Mouse (Mus musculus) left cerebral cortex, postnatal 36 days (tissue): ENCODE results near the gene Selenof. TPM values are rescaled to one million over a fixed set of nuclear protein-coding genes. Genes with fewer than 3 reads are reported as not detected.
"Not testable (repeated sequence)": the region's sequence is repeated elsewhere in the genome, so short reads cannot be mapped to it uniquely, and the experiment has no call there.

Experiments
- DNase-seq, 2 experiments: peaks; one replicate each; pipeline ENCODE4 v3.0.0; 2021 to 2022; ENCODE audit warnings: low spot score in 2 of 2, mixed read lengths in 1 of 2
- intact Hi-C: fragments of 180-260 bp; cut with DNase I; formaldehyde crosslinking; loops from one replicate; pipeline ENCODE4 v1.15.1; 2025
- total RNA-seq, 2 experiments: library from RNA; stranded (reverse); gene quantifications; 2 replicates each; pipeline ENCODE4 v1.2.3; 2021

The Selenof gene
- total RNA-seq, 2 experiments from 2014 or later: 205 to 224 TPM

- intact Hi-C loops: no loop called here
- DNase-seq: no peak
These were observed 23.1 kb downstream of the Selenof start for GRCm38 (mm10) chr3:144592992-144593785.

- intact Hi-C loops: no loop called here
- DNase-seq: no peak
These were observed 27.0 kb downstream of the Selenof start for GRCm38 (mm10) chr3:144597121-144597520.

- intact Hi-C loops: no loop called here
- no peak for DNase-seq
These were observed 27.8 kb downstream of the Selenof start for GRCm38 (mm10) chr3:144597790-144598467.

DNA sequence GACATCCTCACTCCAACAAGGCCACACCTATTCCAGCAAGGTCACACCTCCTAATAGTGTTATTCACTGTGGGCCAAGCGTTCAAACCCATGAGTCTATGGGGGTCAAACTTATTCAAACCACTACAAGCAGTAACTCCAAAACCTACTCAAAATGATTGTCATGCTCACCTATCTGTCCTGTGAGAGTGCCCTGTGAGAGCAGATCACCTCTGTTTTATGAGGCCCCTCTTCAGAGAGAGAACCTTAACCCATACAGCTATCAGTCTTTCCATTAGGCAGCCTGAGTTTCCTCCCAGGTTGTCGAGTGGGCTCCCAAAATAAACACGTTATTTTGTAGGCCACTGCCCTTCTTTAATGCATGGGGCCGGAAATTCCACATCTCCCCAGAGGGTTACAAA lies 32.3 kb downstream of the Selenof start:
- DNase-seq: no peak
- intact Hi-C loops: no loop called here

DNA sequence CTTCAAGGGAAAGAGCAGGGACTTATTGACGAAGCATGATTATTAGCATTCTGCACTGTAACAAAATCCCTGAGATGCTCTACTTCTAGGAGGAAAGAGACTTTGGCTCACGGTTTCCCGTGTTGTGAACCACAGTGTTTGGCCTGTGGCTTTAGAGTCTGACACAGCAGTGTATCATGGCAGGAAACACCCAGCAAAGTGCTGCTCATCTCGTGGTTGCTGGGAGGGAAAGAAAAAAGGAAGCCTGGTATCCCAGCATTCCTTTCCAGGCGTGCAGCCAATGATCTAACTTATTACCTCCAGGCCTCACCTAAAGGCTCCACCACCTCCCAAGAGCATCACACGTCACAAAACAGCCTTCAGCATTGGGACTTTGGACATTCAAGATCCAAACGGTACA lies 32.7 kb downstream of the Selenof start:
- no peak for DNase-seq
- intact Hi-C loops: no loop called here

- intact Hi-C loops: no loop called here
- DNase-seq: no peak
These were observed 33.5 kb downstream of the Selenof start for GRCm38 (mm10) chr3:144603558-144603957.

GRCm38 (mm10) chr3:144604205-144604604 lies 34.1 kb downstream of the Selenof start:
- intact Hi-C loops: no loop called here
- no peak for DNase-seq

- intact Hi-C loops, DNase-seq: not testable (repeated sequence)
These were observed 35.7 kb downstream of the Selenof start for GRCm38 (mm10) chr3:144605811-144606210.

DNA sequence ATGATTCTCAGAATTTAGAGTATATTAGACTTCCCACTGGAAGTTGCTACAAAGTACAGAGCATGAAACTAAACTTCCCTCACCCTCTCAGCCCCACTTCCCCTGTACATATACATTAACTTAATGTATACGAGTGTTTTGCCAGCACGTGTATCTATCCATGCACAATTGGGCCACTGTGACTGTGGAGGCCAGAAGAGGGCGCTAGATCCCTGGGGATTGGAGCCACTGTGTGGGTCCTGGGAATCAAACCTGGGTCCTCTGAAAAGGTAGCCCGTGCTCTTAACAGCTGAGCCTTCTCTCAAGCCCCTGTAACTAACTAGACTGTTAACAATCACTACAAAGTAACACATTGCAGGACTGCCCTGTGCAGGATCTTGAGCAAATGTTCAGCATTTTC lies 36.3 kb downstream of the Selenof start:
- intact Hi-C loops: no loop called here

DNA sequence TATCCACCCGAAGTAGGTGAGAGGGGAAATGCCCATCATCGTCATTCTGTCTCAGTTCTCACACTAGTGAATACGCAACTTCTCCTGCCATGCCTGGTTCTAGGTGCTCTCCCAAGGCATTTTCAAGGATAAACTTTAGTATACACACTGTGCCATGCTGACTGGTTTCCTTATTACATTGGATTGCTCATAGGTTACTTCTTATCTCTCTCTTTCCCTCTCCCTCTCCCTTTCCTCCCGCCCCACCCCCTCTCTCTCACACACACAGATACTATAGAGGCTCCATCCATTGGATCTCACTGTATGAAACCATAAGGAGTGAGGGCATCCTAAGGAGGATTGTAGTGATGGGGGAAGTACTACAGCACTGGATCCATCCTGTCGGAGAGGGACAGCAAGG lies 38.0 kb downstream of the Selenof start:
- no peak for DNase-seq
- intact Hi-C loops: no loop called here

More for the DNA sequence above, 36.3 kb downstream of the Selenof start:
- DNase-seq: no peak

DNA sequence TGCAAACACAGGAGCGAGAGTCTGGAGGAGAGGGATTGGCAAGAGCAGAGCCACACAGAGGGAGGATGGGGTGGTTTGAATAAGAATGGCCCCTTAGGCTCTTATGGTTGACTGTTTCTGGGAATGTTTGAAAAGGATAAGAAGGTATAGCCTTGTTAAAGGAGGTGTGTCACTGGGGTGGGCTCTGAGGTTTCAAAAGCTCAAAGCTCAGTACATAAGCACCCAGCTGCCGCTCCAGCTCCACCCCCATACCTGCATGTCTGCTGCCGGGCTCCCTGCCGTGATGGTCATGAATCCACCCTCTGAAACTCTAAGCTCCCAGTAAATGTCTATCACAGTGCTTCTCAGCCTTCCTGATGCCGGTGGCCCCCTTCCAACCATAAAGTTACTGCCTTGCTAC lies 40.7 kb downstream of the Selenof start:
- intact Hi-C loops: loop anchor here (5.0 kb wide), 1 partner anchor 78 kb away; no protein-coding TSS in a partner anchor
- no peak for DNase-seq

- DNase-seq: no peak
- intact Hi-C loops: loop anchor here (5.0 kb wide), 1 partner anchor 79 kb away; no protein-coding TSS in a partner anchor
These were observed 41.6 kb downstream of the Selenof start for GRCm38 (mm10) chr3:144611626-144612271.

DNA sequence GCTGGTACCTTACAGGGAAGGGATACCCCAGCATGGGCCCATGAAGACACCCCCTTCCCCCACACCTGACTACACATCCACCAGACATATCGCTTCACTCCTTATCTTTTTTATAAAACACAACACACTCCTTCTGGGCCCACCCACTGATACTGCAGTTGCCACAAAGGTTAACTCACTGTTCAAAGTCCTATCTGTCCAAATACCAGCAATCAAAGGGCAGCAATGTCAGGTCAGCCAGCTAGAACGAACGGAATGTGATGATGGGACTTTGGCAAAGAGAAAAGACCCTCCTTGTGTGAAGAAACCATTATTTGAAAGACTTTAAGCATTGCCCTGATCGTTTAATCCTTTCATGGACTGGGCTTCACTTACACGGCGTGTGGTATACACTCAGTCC lies 42.3 kb downstream of the Selenof start:
- no peak for DNase-seq
- intact Hi-C loops: loop anchor here (5.0 kb wide), 1 partner anchor 80 kb away; no protein-coding TSS in a partner anchor

DNA sequence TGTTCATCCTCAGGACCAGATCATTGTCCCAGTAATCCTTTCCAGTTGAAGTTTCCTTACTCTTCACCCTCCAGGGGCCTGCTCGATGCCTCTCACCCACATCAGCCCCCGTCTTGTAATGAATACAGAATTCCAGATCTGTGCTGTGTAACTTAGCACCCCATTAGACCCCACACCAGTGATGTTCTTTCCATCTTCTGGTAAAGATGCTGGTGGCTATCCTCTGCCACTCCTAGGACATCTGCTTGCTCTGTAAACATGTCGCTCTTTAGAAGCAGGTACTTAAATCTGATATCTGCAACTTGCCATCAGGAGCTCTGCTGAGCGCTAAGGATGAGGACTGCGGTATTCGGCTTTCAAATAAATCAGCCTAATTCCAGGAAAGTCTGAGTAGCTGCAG lies 44.2 kb downstream of the Selenof start:
- intact Hi-C loops: loop anchor here (2.0 to 5.0 kb wide), 2 partner anchors 37 to 82 kb away; no protein-coding TSS in a partner anchor
- no peak for DNase-seq

DNA sequence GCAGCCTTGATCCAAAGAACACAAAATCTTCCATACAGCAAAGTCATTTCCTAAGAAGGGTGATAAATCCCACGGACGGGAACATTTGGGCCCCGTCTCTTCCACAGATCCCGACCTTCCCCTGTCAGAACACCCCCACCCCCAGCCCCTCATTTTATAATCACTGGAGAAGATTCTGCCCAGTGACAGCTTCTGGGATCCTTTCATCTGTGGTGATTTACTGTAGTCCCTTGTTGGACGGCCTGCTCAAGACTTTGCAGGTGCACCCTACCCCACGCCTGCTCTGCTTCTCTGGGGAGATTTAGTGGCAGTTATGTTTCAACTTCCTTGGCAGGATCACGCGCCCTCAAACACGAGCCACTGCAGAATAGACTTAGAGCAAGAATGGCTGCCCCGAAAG lies 44.6 kb downstream of the Selenof start:
- intact Hi-C loops: loop anchor here (2.0 to 5.0 kb wide), 2 partner anchors 38 to 82 kb away; no protein-coding TSS in a partner anchor
- DNase-seq: no peak

GRCm38 (mm10) chr3:144615459-144615858 lies 45.4 kb downstream of the Selenof start:
- DNase-seq: no peak
- intact Hi-C loops: loop anchor here (2.0 kb wide), 1 partner anchor 39 kb away; no protein-coding TSS in a partner anchor

DNA sequence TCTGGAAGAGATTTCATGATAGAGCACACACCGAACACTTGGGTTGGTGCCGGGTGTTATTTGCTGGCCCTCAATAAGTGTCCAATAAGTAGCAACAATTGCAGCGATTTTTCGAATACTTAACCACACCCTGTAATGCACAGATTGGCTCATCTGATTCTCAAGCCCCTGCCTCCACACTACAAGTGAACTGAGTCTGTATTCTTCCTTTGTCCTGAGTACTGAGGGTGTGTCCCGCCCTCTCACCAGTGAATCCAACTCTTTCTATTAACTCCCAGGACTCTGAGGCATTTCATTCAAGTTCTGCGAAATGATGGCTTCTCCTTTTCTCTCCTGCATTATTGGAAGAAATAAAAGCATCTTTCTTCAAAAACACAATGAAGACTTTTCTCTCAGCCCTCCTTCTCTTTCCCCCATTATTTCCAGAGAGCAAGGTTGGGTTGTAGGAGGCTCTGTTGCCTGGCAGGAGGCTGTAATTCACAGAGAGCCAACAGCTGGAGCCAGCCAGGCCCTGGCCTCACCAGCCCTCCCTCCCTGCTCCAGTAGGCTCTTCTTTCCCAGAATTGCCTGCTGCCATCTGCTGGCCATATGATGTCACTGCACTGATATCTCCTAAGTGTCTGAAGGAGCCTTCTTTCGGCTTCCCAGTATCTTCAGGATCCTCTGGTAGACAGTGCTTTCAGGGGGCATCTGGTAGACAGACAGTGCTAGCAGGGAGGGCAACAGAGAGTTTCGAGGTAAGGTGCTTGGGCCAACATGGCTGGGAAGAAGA lies 46.7 kb downstream of the Selenof start:
- intact Hi-C loops: loop anchor here (2.0 kb wide), 1 partner anchor 162 kb away; no protein-coding TSS in a partner anchor
- DNase-seq: peak; percentile 82 to 83

DNA sequence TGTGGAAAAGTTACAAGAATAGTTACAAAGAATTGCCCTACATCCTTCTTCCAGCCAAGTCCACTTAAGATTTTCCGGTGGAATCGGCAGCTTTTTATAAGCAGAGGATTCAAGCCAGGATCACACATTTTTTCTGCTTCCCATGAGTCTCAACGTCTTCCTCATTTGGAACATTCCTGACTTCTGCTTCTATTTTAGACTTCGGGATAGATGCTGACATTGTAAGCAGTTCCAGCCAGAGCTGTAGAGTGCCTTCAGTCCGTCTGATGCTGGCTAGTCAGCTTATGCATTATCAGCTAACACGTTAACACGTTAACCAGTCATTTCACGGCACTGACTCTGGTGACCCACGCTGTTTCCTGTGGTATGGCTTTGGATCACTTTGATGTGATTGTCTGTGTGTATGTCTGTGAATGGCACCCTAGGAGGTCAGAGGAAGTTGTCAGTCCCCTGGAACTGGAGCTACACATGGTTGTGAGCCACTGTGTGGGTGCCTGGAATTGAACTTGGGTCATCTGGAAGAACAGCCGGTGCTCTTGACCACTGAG lies 47.6 kb downstream of the Selenof start:
- DNase-seq: no peak
- intact Hi-C loops: loop anchor here (2.0 kb wide), 1 partner anchor 163 kb away; no protein-coding TSS in a partner anchor
